Mouse (Mus musculus) B cell, adult 2 months (primary cell): ENCODE results near the gene Clta.

ENCODE experiments used
- DNase-seq, 2 experiments: peaks; one replicate each; pipeline ENCODE4 v3.0.0; 2022

Gene Clta

DNA sequence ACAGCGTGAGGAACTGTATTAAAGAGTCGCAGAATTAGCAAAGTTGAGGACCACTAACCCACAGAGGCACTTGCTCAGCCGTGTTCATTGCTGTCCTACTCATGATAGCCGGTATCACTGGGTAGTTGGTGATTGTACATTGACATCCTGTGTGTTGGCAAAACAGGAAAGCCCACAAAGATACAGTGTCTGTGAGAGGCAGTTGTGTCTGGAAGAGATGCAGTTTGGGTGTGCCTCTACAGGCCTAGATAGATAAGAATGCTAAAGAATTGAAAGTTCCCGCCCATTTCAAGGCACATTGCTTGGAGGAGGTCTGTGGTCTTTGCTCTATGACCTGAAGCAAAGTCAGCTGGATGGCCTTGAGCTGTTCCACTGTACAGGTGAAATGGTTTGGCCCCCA, at the start of gene Clta:
TSS of gene Clta (plus strand) at position 327 of the 400 bp plus-strand sequence.
- no peak for DNase-seq

DNA sequence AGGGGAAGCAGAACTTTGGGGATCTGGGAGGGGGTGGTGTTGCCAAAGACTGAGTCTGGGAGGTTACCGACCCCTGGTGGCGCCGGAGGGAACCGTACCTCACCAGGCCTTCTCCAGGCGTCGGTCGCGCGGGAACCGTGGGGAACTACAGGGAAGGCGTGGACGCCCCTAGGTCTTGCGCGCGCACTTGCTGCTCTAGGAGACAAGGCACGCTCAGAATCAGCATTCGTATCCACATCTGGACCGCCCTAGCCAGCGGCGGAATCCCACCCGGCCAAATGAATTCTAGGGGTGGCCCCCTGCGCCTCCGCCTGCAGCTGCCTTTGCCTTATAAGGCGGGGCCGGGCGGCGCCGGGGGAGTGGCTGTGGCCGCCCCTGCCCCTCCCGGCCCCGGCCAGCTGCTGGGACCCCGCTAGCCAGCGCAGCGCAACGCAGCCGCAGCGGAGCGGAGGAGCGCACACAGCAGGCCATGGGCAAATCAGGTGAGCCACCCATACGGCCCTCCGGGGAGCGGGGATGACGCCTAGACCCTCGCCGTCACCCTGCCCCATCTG, 46.9 kb upstream of the Clta start, which contains the start of gene Glipr2:
TSS of gene Glipr2 (plus strand) at position 110 of the 554 bp plus-strand sequence.
- DNase-seq = peak; percentile 87 to 88

GRCm38 (mm10) chr4:43957846-43958461, 46.3 kb upstream of the Clta start:
- peak; percentile 56 to 75 for DNase-seq

DNA sequence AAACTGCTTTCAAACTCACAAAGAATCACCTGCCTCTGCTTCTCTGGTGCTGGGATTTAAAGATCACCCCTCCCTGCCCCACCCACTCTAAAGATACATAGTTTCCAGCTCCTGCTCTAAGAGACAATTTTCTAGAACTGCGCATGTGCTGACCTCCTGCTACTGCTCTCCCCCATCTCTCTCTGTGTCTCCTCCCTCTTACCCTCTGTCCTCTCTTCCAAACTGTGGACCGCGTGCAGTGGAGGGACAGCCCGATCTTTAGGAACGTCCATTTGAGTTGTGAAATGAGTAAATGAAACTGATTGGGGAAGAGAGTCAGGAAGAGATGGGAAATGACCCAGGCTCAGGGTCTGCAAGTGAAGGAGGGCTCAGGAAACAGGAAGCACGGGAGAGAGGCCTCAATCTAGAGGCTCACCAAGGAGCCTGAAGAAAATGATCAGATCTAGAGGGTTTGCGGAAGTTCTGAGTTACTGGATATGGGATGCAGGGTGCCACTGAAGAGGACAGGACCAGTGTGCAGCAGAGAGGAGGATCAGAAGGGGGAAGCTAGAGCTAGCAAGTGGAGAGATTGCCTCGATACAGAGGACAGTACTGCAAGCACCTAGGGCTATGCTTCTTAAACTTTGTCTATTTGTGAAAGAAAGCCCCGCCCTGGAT, 44.6 kb upstream of the Clta start:
- DNase-seq = peak in 1 of 2 experiments; percentile 15

- DNase-seq = peak in 1 of 2 experiments; percentile 13
Observed at GRCm38 (mm10) chr4:43960207-43960606, 44.0 kb upstream of the Clta start.

DNA sequence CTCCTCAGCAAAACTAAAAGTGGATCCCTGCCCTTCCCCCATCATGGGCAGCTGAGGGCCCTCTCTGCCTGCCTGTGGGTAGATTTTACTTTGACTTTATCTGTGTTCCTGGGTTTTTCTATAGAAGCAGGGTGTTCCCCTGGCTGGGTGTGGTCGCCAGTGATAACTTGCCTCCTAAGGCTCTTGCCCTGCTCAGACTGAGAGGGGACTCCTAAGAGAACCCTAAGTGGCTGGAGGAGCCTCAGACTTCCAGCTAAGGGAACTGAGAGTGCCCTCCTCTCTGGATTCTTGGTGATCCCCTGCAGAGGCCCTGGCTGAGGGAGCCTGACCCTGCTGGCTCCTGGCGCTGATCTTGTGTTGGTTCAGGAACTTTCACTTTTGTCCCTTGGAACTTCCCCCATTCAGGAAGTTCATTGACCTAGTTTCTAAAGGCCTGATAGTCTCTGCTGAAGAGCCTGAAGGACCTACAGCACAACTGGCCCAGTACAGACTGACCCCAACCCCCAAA, 39.9 kb upstream of the Clta start:
- no peak for DNase-seq

DNA sequence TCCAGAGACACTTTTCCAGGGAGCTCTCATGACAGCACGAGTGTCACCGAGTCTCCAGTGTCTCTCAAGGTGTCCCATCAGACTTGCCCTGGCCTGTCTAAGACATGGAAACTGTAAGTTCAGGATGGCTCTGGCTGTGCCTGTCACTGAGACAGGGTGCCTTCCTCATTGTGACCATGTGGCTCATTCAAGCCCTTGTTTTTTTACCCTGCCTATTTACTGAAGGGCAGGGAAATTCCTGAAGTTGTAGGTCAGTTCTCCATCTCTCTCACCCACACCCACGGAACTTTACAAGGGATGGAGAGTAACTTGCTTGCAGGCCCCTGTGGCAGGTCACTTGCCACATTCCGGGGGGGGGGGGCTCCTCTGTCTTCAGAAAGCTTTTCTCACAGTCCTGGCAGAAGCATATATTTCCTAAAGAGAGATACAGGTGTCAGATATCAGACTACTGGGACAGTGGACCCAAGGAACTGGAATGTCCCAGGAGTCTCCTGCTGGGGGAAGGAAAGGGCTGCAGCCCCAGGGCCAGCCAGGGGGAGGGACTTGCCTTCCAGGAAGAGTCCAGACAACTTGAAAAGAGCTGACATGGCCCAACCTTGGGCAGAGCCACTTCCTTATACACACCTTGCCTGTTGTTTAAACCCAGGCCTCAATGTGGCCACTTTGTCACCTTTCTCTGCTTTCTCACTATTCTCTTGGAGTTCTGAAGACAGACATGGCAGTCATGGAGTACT, 39.1 kb upstream of the Clta start:
- DNase-seq = no peak

GRCm38 (mm10) chr4:43965856-43966535, 38.3 kb upstream of the Clta start:
- peak in 1 of 2 experiments; percentile 15 for DNase-seq

GRCm38 (mm10) chr4:43968650-43969049, 35.6 kb upstream of the Clta start:
- no peak for DNase-seq

GRCm38 (mm10) chr4:43969373-43969772, 34.9 kb upstream of the Clta start:
- DNase-seq = no peak

DNA sequence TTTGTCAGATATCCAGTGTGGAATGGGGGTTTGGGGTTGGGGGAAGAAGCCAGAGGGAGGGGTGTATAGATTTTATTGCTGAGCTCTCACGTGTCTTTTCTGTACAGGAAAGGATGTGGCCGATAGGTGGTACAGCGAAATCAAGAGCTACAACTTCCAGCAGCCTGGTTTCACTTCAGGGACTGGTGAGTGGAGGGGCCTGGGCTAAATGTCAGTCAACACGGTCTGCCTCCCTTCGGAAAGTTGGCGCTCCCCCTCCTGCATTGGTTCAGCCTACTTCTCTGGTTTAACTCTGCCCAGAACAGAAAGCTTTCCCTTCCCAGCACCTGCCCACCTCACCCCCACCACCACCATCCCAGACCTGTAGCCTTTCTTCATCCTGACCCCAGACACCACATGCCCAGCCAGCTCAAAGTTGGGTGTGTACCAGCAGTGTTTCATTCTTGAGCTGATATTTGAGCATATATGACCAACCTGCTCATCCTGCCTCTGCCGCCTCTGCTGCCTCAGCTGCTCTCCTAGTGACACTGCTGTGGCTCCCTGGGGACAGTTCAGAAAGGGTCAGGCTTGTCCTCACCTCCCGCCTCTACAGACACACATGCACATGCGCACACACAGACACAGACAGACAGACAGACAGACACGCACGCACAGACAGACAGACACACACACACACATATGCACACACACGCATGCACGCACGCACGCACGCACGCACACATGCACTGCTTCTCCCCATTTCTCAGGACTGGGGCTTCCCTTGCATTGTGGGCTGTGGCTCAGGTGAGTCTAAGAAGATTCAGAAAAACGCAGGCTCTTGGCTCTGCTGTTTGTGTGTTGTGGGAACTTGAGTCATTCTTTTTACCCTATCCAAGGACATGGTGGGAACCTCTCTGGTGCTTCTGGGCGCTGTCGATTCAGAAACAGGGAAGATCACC, 33.6 kb upstream of the Clta start:
- peak; percentile 31 to 32 for DNase-seq

DNA sequence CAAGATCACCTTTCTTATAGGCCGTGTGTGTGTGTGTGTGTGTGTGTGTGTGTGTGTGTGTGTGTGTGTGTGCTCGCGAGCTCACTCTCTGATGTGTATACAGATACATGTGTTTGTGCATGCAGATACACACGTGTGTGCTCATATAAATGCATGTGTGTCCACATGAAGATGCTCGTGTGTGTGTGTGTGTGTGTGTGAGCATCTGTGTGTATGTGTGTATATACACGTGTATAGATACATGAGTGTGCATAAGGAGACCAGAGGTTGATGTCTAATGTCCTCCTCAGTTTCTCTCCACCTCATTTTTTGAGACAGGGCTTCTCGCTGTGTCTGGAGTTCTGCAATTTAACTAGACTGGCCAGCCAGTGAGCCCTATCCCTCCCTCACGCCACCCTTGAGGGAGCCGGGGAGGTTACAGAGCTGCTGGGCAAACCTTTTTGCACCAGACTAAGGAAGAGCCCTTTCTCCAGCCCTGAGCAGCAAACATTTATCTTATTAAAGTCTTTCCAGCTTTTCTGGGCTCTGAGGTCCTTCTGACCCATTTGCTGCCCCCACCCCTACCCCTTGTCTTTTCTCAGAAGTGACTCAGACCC, 32.6 kb upstream of the Clta start:
- DNase-seq = no peak

- DNase-seq = peak; percentile 71 to 77
Observed at GRCm38 (mm10) chr4:43972137-43972591, 32.1 kb upstream of the Clta start.

GRCm38 (mm10) chr4:43973526-43973981, 30.7 kb upstream of the Clta start:
- DNase-seq = peak; percentile 72 to 76

GRCm38 (mm10) chr4:43974914-43975616, 29.2 kb upstream of the Clta start:
- DNase-seq = peak in 1 of 2 experiments; percentile 20

- no peak for DNase-seq
Observed at GRCm38 (mm10) chr4:43976223-43976740, 28.0 kb upstream of the Clta start.

DNA sequence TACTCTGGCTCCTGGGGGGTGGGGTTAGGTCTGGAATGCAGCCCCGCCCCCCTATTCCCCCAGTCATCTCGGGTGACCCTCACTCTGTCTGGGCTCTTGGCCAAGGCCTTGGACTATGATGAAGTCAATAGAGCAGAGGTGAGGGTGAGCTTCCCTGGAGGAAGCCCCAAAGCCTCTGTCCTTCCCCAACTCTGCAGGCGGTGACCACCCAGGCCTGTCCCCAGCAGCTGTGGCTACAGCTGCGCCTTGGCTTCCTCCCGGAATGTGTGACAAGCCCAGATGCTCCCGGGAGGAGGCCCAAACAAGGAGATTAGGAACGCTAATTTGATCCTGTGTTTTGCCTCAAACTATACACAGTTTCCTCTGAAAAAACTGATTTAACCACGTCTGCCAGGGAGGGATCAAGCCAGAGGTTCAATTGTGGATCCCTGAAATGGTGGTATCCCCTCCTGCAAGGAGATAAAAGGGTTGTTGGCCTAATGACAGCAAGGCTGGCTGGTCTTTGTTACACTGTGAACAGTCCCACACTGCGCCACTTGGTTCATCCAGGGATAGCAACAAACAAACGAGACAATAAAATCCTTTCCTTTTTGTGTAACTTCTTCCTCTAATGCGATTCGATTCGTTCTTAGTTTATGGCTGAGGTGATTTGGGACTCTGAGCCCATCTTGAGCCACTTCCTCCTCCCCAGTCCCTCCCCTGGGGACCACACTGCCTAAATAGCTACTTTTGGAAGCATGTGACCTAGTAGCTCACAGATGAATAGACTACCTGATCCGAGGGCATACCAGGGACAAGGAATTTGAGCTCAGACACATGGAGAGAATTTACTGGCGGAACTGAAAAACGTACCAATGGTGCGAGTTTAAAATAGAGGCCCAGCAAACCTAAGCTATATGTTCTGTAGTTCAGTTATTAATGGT, 25.5 kb upstream of the Clta start:
- DNase-seq = peak in 1 of 2 experiments; percentile 15

DNA sequence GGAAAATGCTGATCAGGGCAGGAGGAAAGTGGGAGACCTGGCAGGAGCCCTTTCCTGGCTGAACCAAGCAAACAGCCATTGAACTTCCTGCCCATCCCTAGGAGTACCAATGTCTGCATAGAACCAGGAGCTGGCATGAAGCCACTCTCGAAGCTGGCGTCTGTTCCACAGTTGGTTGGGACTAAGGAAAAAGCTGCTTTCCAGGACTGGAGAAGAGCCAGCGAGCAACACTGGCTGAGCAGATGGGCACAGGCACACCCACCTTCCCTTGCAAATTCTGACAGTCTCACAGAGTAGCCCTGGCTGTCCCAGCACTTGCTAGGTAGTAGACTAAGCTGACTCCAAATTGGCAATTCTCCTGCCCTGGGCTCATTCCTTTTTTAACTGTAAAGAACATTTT, 24.5 kb upstream of the Clta start:
- DNase-seq = no peak

DNA sequence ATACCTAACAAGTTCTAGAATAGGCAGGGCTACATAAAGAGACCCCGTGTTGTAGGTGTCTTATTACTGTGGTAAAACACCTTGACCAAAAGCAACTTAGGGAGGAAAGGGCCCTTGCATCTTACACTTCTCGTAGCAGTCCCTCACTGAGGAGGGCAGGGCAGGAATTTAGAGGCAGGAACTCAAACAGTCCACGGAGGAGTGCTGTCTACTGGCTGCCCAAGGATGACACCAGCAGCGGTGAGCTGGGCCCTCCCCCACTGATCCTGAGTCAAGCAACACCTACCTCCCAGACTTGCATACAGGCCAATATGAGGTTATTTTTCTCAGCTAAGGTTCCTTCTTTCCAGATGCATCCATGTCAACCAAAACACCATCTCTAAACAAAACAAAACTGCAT, 24.0 kb upstream of the Clta start:
- DNase-seq = no peak
